Mouse (Mus musculus) granulocyte monocyte progenitor cell, adult 5-6 weeks (primary cell): ENCODE results near the gene Fcamr. TPM values are rescaled to one million over a fixed set of nuclear protein-coding genes. Genes with fewer than 3 reads are reported as not detected.

ENCODE experiments used
- ATAC-seq: replicated peaks from 2 replicates; pipeline ENCODE4 v1.8.0; 2016; ENCODE audit warnings: mild to moderate bottlenecking, moderate TSS enrichment, inconsistent platforms; ENCODE audit not compliant: poor library complexity, severe bottlenecking
- total RNA-seq, 2 experiments: library from RNA; stranded (forward) in 1 of 2; stranded (reverse) in 1 of 2; fragments of 200-712, 200-1000 nt in 1 of 2; fragments of >200 nt in 1 of 2; fragmentation: Nextera tagmentation in 1 of 2; gene quantifications; 2 replicates each; pipeline ENCODE4 v1.2.3; 2014 to 2017

Gene Fcamr
- not detected in 2 replicates for total RNA-seq (2014; fragmentation: Nextera tagmentation)
- total RNA-seq (2017): not detected in 2 replicates

DNA sequence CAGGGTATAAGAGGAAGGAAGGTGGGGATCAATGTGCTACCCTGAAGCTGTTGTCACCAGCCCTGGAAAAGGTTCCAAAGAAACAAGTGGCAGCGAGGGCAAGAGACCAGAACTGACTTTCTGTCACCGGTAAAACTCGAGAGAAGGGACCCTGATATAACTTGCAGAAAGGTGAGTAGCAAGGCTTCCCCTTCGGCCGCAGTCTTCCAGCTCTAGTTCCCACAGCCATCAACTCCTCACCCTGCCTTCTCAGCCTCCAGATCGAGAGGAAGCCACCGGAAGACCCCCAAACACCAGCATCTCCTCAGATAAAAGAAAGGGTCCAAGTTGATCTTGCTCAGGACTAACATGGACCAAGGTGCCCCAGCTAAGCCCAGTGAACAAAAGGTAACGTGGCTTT lies at the start of gene Fcamr:
Gene Fcamr (plus strand): TSS at position 301 of the 400 bp plus-strand sequence.
- no peak for ATAC-seq

- no peak for ATAC-seq
Observed at GRCm38 (mm10) chr1:130759689-130760088, 41.0 kb upstream of the Fcamr start.

DNA sequence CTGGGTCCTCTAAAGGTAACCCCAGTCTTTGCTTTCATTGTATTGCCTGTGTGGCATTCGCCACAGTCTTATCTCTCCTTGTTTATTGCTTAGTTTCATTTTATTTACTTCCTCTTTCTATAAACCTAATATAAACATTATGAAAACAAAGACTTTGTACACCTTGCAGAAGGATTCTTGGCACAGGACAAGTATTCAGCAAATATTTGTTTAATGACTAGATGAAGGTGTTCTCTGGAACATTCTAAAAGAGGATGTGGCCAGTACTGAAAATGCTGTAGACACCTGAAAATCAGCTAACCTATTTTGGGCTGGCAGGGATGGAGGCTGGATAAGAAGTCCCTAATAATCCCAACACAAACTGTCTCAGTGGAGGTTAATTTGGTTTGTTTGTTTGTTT lies 39.1 kb upstream of the Fcamr start:
- no peak for ATAC-seq

GRCm38 (mm10) chr1:130762045-130762760 lies 38.5 kb upstream of the Fcamr start:
- no peak for ATAC-seq

DNA sequence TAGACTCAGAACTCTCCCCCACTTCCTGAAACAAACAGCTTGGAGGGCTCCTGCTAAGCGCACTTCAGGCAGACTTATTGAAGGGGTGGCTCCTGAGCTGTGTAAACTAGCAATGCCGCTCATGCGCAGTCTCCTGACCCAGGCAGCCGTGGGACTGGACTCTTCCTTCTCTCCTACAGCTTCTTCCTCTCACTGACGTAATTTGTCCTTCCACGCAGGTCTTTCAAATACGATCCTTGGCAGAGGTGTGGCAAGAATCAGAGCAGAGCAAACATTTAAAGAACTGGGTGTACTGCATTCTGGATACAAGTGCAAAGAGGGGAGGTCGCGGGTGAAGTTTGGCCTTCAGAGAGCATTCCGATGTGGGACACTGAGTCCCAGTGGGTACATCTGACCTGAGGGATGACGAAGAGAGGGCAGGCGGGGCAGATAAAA lies 36.7 kb upstream of the Fcamr start:
- 0 out of 2 replicates have a peak, but pooled peaks have one; percentile 5 for ATAC-seq

- no peak for ATAC-seq
Observed at GRCm38 (mm10) chr1:130767066-130767465, 33.6 kb upstream of the Fcamr start.

- no peak for ATAC-seq
Observed at GRCm38 (mm10) chr1:130769925-130770324, 30.8 kb upstream of the Fcamr start.

GRCm38 (mm10) chr1:130770487-130770886 lies 30.2 kb upstream of the Fcamr start:
- ATAC-seq: no peak

DNA sequence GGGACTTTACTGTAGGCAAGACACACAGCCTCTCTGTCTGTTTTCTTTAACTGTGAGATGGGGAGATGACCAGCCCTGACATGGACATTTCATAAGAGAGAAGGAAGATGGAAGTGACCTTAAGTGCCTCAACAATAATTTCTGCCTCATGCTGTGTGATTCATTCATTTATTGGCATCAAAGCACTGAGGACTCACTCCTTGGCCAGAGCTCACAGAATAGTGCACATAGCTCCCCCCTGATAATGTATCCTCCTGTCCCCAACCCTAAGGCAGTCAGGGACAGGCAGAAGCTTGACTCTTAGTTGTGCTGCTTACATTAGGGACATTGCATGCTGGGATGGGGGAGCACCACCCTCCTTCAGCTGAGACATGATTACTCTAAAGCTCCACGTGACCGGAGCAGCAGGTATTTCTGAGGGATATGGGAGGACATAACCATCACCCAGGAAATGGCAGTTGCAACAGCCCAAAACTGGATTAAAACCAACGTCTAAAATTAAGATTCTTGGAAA lies 29.7 kb upstream of the Fcamr start:
- no peak for ATAC-seq

DNA sequence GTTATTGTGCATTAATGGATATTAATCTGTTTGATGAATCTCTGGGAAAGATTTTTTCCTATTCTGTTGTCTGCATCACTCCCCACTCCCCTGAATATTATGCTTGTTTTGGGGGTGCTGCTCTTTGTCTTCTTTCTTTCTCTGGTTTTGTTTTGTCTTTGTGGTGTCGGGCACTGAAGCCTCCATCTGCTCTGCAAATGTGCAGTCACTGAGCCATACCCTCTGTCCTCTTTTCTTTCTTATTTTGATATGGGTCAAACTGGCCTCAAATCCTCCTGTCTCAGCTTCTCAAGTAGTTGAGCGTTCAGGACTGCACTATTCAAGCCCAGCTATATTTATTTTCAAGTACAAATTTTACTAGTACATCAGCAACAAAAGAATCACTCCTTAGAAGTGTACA lies 25.5 kb upstream of the Fcamr start:
- no peak for ATAC-seq

DNA sequence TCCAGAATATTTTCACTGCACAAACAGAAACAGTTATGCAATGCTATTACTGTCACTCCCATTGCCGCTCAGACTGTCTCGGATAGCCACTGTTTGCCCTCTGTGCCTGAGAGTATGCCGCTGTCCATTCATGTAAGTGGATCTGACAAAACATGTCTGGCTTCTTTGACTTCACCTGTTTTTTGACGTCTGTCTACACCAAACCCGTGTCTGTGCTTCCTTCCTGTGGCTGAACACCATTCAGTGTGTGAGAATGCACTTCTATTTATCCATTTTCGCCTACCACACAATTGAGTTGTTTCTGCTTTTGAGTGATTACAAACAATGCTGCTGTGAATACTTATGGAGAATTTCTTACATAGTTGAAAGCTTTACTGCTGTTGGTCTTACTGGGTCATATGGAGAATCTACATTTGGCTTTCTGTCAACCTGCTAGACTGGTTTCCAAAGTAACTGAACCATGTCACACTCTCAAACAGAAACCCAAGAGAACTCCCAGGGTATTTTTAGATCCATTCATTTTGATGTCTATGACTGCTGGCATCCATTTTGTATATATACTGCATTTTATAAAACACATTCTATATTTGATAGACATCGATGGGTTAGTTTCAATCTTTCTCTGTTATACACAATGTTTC lies 24.9 kb upstream of the Fcamr start:
- no peak for ATAC-seq

DNA sequence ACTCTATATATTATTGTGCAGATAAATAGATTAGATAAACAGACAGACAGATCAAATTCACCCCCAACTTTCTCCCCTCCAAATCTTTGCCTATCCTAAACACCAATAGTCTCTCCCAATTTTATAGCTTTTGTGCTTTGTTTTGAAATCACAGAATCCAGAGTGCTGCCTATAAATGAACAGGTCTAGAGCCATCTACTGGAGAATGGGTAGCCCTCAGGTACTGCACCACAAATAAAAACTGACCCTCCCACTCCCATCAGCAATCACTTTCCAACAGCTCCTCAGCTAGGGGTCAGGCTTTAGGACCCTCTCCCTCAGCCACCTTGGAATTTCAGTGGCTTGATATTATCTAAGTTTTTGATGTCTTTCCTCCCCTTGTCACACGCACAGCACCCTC lies 24.1 kb upstream of the Fcamr start:
- no peak for ATAC-seq

GRCm38 (mm10) chr1:130779867-130780266 lies 20.8 kb upstream of the Fcamr start:
- ATAC-seq: no peak

DNA sequence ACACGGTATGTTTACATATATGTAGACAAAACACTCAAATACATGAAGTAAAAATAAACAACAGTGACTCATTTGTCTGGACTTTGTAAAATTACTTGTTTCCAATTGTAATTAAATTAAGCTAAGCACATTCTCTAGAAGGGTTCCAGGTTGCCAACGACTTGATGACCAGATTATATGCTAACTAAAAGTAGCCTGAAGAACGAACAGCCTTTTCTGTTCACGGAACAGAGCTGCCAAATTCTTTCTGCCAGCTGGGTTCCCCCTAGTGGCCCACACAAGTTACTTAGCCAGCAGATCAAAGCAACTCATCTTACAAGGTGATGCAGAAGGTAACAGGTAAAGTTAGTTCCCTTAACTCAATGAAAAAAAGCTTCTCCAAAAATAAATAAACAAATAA lies 16.6 kb upstream of the Fcamr start:
- ATAC-seq: no peak

DNA sequence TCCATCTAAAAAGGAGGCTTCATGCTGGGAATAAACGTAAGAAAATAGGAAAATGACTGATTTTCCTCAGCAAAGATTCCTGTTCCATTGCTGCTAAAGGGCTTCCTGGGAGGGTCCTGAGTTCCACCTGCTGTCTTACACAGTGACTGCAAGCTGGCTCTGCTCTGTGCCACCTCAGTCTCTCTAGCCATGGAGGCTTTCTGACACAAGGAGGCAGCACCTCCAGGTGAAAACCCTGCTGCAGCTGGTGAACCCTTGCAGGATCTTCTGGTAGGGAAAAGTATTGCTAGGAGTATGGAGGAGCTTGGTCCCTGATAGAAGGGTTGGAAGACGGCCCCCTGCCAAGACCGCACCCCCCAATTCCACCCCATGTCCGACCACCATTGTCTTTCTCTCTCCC lies 13.7 kb upstream of the Fcamr start:
- ATAC-seq: no peak

DNA sequence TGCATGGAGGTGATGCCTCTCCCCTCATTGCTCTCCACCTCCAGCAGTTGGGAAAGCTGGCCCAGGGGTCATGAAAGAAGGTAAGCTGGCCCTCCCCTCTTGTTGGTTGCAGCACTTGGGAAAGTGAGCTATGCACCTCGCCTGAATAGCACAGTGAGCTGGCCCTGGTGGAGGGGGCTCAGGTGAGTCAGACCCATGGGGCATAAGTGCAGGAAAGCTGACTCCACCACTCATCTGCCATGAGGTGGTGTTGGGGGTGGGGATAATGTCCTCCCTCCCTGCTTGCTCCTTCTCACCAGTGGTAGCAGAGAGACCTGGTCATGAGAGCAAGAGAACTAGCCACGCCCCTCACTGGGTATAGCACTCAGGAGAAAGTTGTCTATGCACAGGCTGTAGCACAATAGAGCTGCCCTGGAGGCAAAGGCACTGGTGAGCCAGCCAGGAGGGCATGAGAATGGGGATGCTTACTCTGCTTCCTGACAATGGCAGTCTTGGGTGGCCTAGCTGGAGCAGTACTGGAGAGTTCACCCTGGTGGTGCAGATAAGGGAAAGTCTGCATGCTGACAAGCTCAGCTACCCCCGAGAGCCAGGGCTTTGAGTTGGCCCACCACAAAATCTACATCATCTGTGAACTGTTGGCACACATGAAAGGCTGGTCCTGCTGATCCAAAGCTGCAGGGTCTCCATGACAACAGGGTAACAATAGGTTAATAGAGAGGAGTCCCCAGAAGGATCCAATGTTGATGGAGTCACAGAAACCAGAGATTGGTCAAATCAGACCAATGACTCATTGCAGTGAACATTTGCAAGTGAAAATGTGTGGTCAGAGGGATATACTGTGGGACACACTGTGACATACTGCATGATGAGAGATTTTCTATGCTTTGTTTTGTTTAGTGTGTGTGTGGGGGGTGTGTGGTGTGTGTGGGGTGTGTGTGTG lies 10.9 kb upstream of the Fcamr start:
- ATAC-seq: no peak

GRCm38 (mm10) chr1:130795331-130795730 lies 5.4 kb upstream of the Fcamr start:
- ATAC-seq: no peak

GRCm38 (mm10) chr1:130796967-130797684 lies 3.6 kb upstream of the Fcamr start:
- ATAC-seq: peak; percentile 81

- ATAC-seq: no peak
Observed at GRCm38 (mm10) chr1:130798037-130798436, 2.7 kb upstream of the Fcamr start.

GRCm38 (mm10) chr1:130798551-130798950 lies 2.2 kb upstream of the Fcamr start:
- ATAC-seq: no peak
